In the genomic region with DNA sequence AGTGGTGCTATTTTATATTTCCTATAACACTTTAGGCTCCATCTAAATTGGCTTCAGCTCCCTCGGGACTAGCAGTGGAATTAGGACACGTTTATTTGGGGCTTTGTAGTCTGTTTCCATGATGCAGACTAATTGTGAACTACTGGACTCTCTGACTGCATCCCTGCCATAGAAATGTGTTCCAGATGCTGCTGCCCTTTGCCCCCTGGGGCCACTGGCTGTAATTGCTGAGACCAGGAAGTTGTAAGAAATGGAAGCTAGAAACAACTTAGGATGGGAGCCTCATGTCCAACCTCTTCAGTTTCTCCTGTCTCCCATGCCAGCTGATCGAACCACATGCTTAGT, we compare ENCODE assay signal across 17 mouse cellular contexts. TPM values are rescaled to one million over a fixed set of nuclear protein-coding genes. Genes with fewer than 3 reads are reported as not detected.
A peak's percentile ranks its signal among the peaks of the same experiment; 100 is the strongest.
DNase-seq lines count a peak whose midpoint lies in the region; ATAC-seq and TF ChIP-seq lines count a peak whose summit lies in the region.
"Had no signal": no experiment of that assay in that cellular context is flagged by ENCODE, and none has a peak within 500 bp of the region (broad histone marks: within the 10 kb centered on the region; RNA-seq: fewer than 3 reads in every experiment).

No protein-coding gene starts in this region.

- no peak overlapping the region for H3K4me2 ChIP-seq in hindbrain, embryonic 12.5 days (replicated peaks)
- no peak overlapping the region for H3K4me2 ChIP-seq in intestine, postnatal 0 days (replicated peaks; ENCODE audit: low read depth)
- H3K4me2 ChIP-seq in limb, embryonic 13.5 days (replicated peaks): peak overlapping the region; percentile 35; the same call in 1 of the 2 replicates
- H3K4me2 ChIP-seq: heart, embryonic 15.5 days; hindbrain, embryonic 15.5 days; midbrain, embryonic 13.5 days had no signal

- H3K27ac ChIP-seq in hindbrain, embryonic 10.5 days: no peak overlapping the region
- no peak overlapping the region for H3K27ac ChIP-seq in hindbrain, embryonic 12.5 days
- peak overlapping the region; percentile 67 for H3K27ac ChIP-seq in intestine, postnatal 0 days (ENCODE audit: low read depth, low read length)
- H3K27ac ChIP-seq in limb, embryonic 13.5 days: 0 out of 2 replicates have a peak overlapping the region, but pooled peaks have one; percentile 79
- H3K27ac ChIP-seq: heart, embryonic 15.5 days; hindbrain, embryonic 15.5 days; midbrain, embryonic 13.5 days had no signal

- peak; percentile 4 for DNase-seq in hindbrain, embryonic 10.5 days (ENCODE audit: low spot score)
- DNase-seq in embryo, embryonic 10 days (ENCODE audit: low spot score): peak; percentile 59
- no peak for DNase-seq in adrenal gland, postnatal 14 days
- DNase-seq in urinary bladder, postnatal 14 days (ENCODE audit: low spot score): no peak
- no peak for DNase-seq in adrenal gland, postnatal 25 days
- DNase-seq: cerebellum, postnatal 10 days; forebrain, postnatal 0 days; layer of hippocampus, adult 9-11 months; left cerebral cortex, postnatal 4 days; lung, postnatal 10 days had no signal

- no peak for ATAC-seq in hindbrain, embryonic 12.5 days (ENCODE audit: low FRiP score)
- ATAC-seq in intestine, postnatal 0 days: peak; percentile 59; the same call in 1 of the 2 replicates
- ATAC-seq in limb, embryonic 13.5 days (ENCODE audit: low FRiP score, low read depth): no peak
- ATAC-seq: activated CD4-positive, CD25-positive, alpha-beta regulatory T cell, adult 4 months; forebrain, postnatal 0 days; midbrain, embryonic 13.5 days had no signal

- H3K36me3 ChIP-seq in hindbrain, embryonic 10.5 days: no peaks in the 10 kb centered on the region
- no peaks in the 10 kb centered on the region for H3K36me3 ChIP-seq in hindbrain, embryonic 12.5 days
- no peaks in the 10 kb centered on the region for H3K36me3 ChIP-seq in intestine, postnatal 0 days (ENCODE audit: control insufficient read depth, insufficient read depth)
- no peaks in the 10 kb centered on the region for H3K36me3 ChIP-seq in limb, embryonic 13.5 days
- H3K36me3 ChIP-seq: heart, embryonic 15.5 days; hindbrain, embryonic 15.5 days; midbrain, embryonic 13.5 days had no signal

- H3K9ac ChIP-seq in hindbrain, embryonic 12.5 days: no peak overlapping the region
- H3K9ac ChIP-seq in intestine, postnatal 0 days (ENCODE audit: low read depth, low read length): no peak overlapping the region
- no peak overlapping the region for H3K9ac ChIP-seq in limb, embryonic 13.5 days
- H3K9ac ChIP-seq: forebrain, postnatal 0 days; heart, embryonic 15.5 days; hindbrain, embryonic 15.5 days; midbrain, embryonic 13.5 days had no signal

- no peak overlapping the region for H3K4me3 ChIP-seq in hindbrain, embryonic 10.5 days
- no peak overlapping the region for H3K4me3 ChIP-seq in hindbrain, embryonic 12.5 days
- H3K4me3 ChIP-seq in intestine, postnatal 0 days (ENCODE audit: low read depth, low read length): no peak overlapping the region
- no peak overlapping the region for H3K4me3 ChIP-seq in limb, embryonic 13.5 days
- H3K4me3 ChIP-seq: heart, embryonic 15.5 days; hindbrain, embryonic 15.5 days; midbrain, embryonic 13.5 days had no signal

- WGBS in hindbrain, embryonic 10.5 days: 71% methylated on average over 3 of the region's 3 CpGs
- WGBS in hindbrain, embryonic 12.5 days: 72% methylated on average over 3 of the region's 3 CpGs
- WGBS in intestine, postnatal 0 days: 50% methylated on average over 3 of the region's 3 CpGs
- WGBS in limb, embryonic 13.5 days: 25% methylated on average over 3 of the region's 3 CpGs

- H3K4me1 ChIP-seq in hindbrain, embryonic 10.5 days (replicated peaks): 0 out of 2 replicates have a peak, but pooled peaks cover 5% of the 10 kb centered on the region
- H3K4me1 ChIP-seq in hindbrain, embryonic 12.5 days: no peaks in the 10 kb centered on the region
- peaks cover 5% of the 10 kb centered on the region; the same call in 1 of the 2 replicates for H3K4me1 ChIP-seq in intestine, postnatal 0 days (replicated peaks; ENCODE audit: control insufficient read depth, insufficient read depth, low read length)
- peaks cover 27% of the 10 kb centered on the region for H3K4me1 ChIP-seq in limb, embryonic 13.5 days
- H3K4me1 ChIP-seq: hindbrain, embryonic 15.5 days had no signal

- no peaks in the 10 kb centered on the region for H3K27me3 ChIP-seq in hindbrain, embryonic 10.5 days (ENCODE audit: insufficient read depth, poor library complexity, severe bottlenecking)
- H3K27me3 ChIP-seq in hindbrain, embryonic 12.5 days: no peaks in the 10 kb centered on the region
- no peaks in the 10 kb centered on the region for H3K27me3 ChIP-seq in intestine, postnatal 0 days (replicated peaks; ENCODE audit: control insufficient read depth, insufficient read depth, low read length)
- no peaks in the 10 kb centered on the region for H3K27me3 ChIP-seq in limb, embryonic 13.5 days
- H3K27me3 ChIP-seq: heart, embryonic 15.5 days; hindbrain, embryonic 15.5 days; midbrain, embryonic 13.5 days had no signal

- peaks cover 5% of the 10 kb centered on the region for H3K9me3 ChIP-seq in hindbrain, embryonic 10.5 days
- no peaks in the 10 kb centered on the region for H3K9me3 ChIP-seq in hindbrain, embryonic 12.5 days (replicated peaks)
- peaks cover 3% of the 10 kb centered on the region; the same call in 1 of the 2 replicates for H3K9me3 ChIP-seq in intestine, postnatal 0 days (ENCODE audit: control insufficient read depth)
- peaks cover 10% of the 10 kb centered on the region; the same call in 1 of the 2 replicates for H3K9me3 ChIP-seq in limb, embryonic 13.5 days
- H3K9me3 ChIP-seq: heart, embryonic 15.5 days; hindbrain, embryonic 15.5 days; midbrain, embryonic 13.5 days had no signal

- no peak for TF ChIP-seq CTCF in intestine, postnatal 0 days (IDR thresholded peaks at IDR 0.05; ENCODE audit: low read depth)

RNA-seq across cellular contexts. Expression of a gene that starts 38.9 kb away (rescaled TPM):
- polyA plus RNA-seq in hindbrain, embryonic 10.5 days (2016; fragmentation: Nextera tagmentation; extraction: Ambion mirVana): 64.0 and 73.0 TPM in 2 replicates
- polyA plus RNA-seq in hindbrain, embryonic 12.5 days (2016; fragmentation: Nextera tagmentation; extraction: Ambion mirVana): 66.9 and 69.4 TPM in 2 replicates
- 62.3 and 68.7 TPM in 2 replicates for polyA plus RNA-seq in intestine, postnatal 0 days (2015; fragmentation: Nextera tagmentation; extraction: Ambion mirVana)
- polyA plus RNA-seq in limb, embryonic 13.5 days (2015; fragmentation: Nextera tagmentation; extraction: Ambion mirVana): 81.3 and 82.2 TPM in 2 replicates
- 31.8 and 34.9 TPM in 2 replicates for total RNA-seq in adrenal gland, postnatal 14 days (2021)
- 43.6 and 45.5 TPM in 2 replicates for total RNA-seq in adrenal gland, postnatal 25 days (2021)

RNA-seq across cellular contexts. Expression of a gene that starts 58.1 kb away (rescaled TPM):
- 54.2 and 59.2 TPM in 2 replicates for polyA plus RNA-seq in hindbrain, embryonic 10.5 days (2016; fragmentation: Nextera tagmentation; extraction: Ambion mirVana)
- 64.5 and 71.5 TPM in 2 replicates for polyA plus RNA-seq in hindbrain, embryonic 12.5 days (2016; fragmentation: Nextera tagmentation; extraction: Ambion mirVana)
- 89.1 and 99.6 TPM in 2 replicates for polyA plus RNA-seq in intestine, postnatal 0 days (2015; fragmentation: Nextera tagmentation; extraction: Ambion mirVana)
- polyA plus RNA-seq in limb, embryonic 13.5 days (2015; fragmentation: Nextera tagmentation; extraction: Ambion mirVana): 122 and 136 TPM in 2 replicates
- total RNA-seq in adrenal gland, postnatal 14 days (2021): 59.3 and 74.3 TPM in 2 replicates
- total RNA-seq in adrenal gland, postnatal 25 days (2021): 47.5 and 79.0 TPM in 2 replicates

Comparison
In these comparisons a context has a peak if more than half of its experiments do, and no peak if none do; other contexts are left out.
1. DNase-seq: peak in hindbrain, embryonic 10.5 days (single experiment) and embryo, embryonic 10 days (single experiment); none in adrenal gland, postnatal 14 days (single experiment), urinary bladder, postnatal 14 days (single experiment) and adrenal gland, postnatal 25 days (single experiment).
2. H3K27ac ChIP-seq: peak in intestine, postnatal 0 days (single experiment) and limb, embryonic 13.5 days (single experiment); none in hindbrain, embryonic 10.5 days (single experiment) and hindbrain, embryonic 12.5 days (single experiment).